Mouse (Mus musculus) limb, embryonic 11.5 days (tissue): ENCODE results near the gene Gm21969. TPM values are rescaled to one million over a fixed set of nuclear protein-coding genes. Genes with fewer than 3 reads are reported as not detected.

Experiments
- ATAC-seq: fragments of 200-750 bp; cut with Nextera tagmentation; 2 replicates; pipeline ENCODE4 v1.8.0; 2017; ENCODE audit warnings: low read depth; ENCODE audit not compliant: insufficient number of reproducible peaks, low FRiP score, low TSS enrichment
- DNase-seq: peaks from one replicate; pipeline ENCODE4 v3.0.0-alpha.2; 2015; ENCODE audit warnings: low spot score
- H3K27ac ChIP-seq: fragments of 300-500 bp; sonication (generic); replicated peaks from 2 replicates; pipeline ENCODE4 v1.5.1; 2014; ENCODE audit warnings: low read depth, mild to moderate bottlenecking, low read length
- H3K27me3 ChIP-seq: fragments of 300-500 bp; sonication (generic); 2 replicates; pipeline ENCODE4 v1.6.1; 2014; ENCODE audit warnings: mild to moderate bottlenecking, low read length, mixed read lengths; ENCODE audit not compliant: control insufficient read depth, insufficient read depth
- H3K36me3 ChIP-seq: fragments of 300-500 bp; sonication (generic); 2 replicates; pipeline ENCODE4 v1.6.1; 2014; ENCODE audit warnings: mild to moderate bottlenecking, low read length, moderate library complexity, mixed read lengths; ENCODE audit not compliant: control insufficient read depth, insufficient read depth
- H3K4me1 ChIP-seq: fragments of 300-500 bp; sonication (generic); 2 replicates; pipeline ENCODE4 v1.6.1; 2014; ENCODE audit warnings: low read length, mixed read lengths; ENCODE audit not compliant: control insufficient read depth, insufficient read depth
- H3K4me2 ChIP-seq: fragments of 300-500 bp; sonication (generic); 2 replicates; pipeline ENCODE4 v1.6.1; 2014; ENCODE audit warnings: low read depth, mild to moderate bottlenecking, moderate library complexity; ENCODE audit not compliant: severe bottlenecking
- H3K4me3 ChIP-seq: fragments of 300-500 bp; sonication (generic); 2 replicates; pipeline ENCODE4 v1.5.1; 2014; ENCODE audit warnings: low read depth, low read length
- H3K9ac ChIP-seq: fragments of 300-500 bp; sonication (generic); 2 replicates; pipeline ENCODE4 v1.6.1; 2014; ENCODE audit warnings: mild to moderate bottlenecking, low read length
- H3K9me3 ChIP-seq: fragments of 300-500 bp; sonication (generic); 2 replicates; pipeline ENCODE4 v1.6.1; 2016; ENCODE audit warnings: low read length; ENCODE audit not compliant: control insufficient read depth
- WGBS: fragments of 180-500 bp; shearing (Covaris S2); extraction: QIAGEN DNeasy Blood & Tissue Kit; methylation state at CpG from one replicate; pipeline ENCODE4 v1.1.7; 2014; 5-methylcytosine and 5-hydroxymethylcytosine counted together
- polyA plus RNA-seq: library from polyadenylated mRNA; unstranded; fragments of >200 nt; fragmentation: Nextera tagmentation; extraction: Ambion mirVana; gene quantifications from 2 replicates; pipeline ENCODE4 v1.2.1, GENCODE M21; 2014

Gm21969 gene
- polyA plus RNA-seq, 1 experiment from 2014 or later = not detected

DNA sequence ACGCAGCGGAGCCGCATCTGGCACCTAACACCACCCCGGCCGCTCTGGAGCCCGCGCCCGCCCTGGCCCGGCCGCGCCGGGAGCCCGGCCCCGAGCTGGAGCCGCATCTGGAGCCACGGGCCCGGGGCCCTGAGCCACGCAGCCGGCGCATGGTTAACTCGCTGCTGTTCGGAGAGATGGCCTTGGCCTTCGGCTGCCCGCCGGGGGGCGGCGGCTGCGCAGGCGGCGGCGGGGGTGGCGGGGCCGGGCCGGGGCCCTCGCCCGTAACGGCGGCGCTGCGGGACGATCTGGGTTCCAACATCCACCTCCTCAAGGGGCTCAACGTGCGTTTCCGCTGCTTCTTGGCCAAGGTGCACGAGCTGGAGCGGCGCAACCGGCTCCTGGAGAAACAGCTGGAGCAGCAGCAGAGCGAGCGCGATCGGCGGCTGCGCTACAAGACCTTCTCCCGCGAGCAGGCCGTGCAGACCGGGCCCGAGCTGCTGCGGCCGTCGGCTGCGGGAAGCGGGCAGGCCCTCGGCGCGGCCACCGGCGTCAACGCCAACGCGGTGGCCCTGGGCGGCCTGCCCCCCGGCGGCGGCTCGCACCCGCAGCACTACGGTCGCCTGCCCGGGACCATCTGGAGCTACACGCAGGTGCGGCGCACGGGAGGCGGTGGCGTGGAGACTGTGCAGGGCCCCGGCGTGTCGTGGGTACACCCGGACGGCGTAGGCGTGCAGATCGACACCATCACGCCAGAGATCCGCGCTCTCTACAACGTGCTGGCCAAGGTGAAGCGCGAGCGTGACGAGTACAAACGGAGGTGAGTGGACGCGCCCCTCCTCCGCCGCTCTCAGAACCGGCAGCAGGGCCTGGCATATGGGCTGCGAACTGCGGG, 27.9 kb upstream of the Gm21969 start:
- H3K4me1 ChIP-seq = peaks cover 33% of the 10 kb centered on the region
- H3K27ac ChIP-seq = peak overlapping the region; percentile 70; the same call in 1 of the 2 replicates
- H3K4me3 ChIP-seq = peak overlapping the region; percentile 71
- H3K9ac ChIP-seq = peak overlapping the region; percentile 89
- WGBS = under 1% methylated on average over 79 of the region's 111 CpGs
- H3K36me3 ChIP-seq = no peaks in the 10 kb centered on the region
- H3K9me3 ChIP-seq = no peaks in the 10 kb centered on the region
- H3K27me3 ChIP-seq = no peaks in the 10 kb centered on the region
- peak overlapping the region; percentile 98 for H3K4me2 ChIP-seq
- DNase-seq = peak; percentile 71
- peak; percentile 52 for ATAC-seq

GRCm38 (mm10) chr4:139575673-139576003, 27.3 kb upstream of the Gm21969 start:
- Histone ChIP-seq H3K9me3 (no peaks in the 10 kb centered on the region), H3K9ac (peak overlapping the region; percentile 89), H3K4me2 (peak overlapping the region; percentile 98), H3K27me3 (no peaks in the 10 kb centered on the region), H3K4me3 (peak overlapping the region; percentile 71), H3K36me3 (no peaks in the 10 kb centered on the region), H3K27ac (no peak overlapping the region), H3K4me1 (peaks cover 39% of the 10 kb centered on the region)
- 9% methylated on average over 14 of the region's 14 CpGs for WGBS
- ATAC-seq (no peak), DNase-seq (no peak)

DNA sequence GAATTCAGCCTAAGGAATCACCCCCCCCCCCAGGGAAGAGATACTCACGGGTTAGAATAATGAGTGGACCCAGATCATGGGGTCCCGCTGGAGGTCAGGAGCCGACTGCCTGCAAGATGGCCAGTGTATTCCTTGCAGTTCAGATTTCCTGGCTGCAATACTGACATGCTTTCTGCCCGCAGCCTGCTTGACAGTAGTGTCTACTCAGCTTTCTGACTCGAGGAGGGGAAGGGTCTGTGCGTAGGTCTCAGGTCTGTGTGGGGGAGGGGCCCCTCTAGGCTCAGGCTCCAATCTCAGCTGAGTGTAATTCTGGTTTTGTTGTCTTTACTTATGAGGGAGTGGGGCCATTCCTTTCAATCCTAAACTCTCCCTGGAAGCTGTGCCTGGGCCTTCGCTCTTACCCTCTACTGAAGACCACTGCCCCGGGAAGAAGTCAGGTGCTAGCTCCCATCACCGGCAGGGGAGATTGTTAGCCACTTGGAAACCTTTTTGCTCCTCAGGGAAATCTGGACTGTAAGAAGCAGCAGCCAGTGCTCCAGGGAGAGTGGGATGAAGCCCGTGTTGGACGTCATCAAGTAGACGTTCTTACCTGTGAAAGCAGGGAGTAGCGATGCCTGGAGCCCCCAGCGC, 26.6 kb upstream of the Gm21969 start:
- Histone ChIP-seq H3K27me3 (no peaks in the 10 kb centered on the region), H3K4me1 (peaks cover 47% of the 10 kb centered on the region), H3K9ac (peak overlapping the region; percentile 27; the same call in 1 of the 2 replicates), H3K9me3 (no peaks in the 10 kb centered on the region), H3K36me3 (no peaks in the 10 kb centered on the region), H3K4me3 (peak overlapping the region; percentile 71), H3K27ac (no peak overlapping the region), H3K4me2 (peak overlapping the region; percentile 98)
- DNase-seq = no peak
- no peak for ATAC-seq
- 44% methylated on average over 14 of the region's 14 CpGs for WGBS

GRCm38 (mm10) chr4:139577006-139577405, 26.0 kb upstream of the Gm21969 start:
- Histone ChIP-seq H3K4me2 (no peak overlapping the region; the same call in 1 of the 2 replicates), H3K9me3 (no peaks in the 10 kb centered on the region), H3K4me3 (no peak overlapping the region), H3K9ac (no peak overlapping the region), H3K36me3 (no peaks in the 10 kb centered on the region), H3K27ac (no peak overlapping the region), H3K4me1 (peaks cover 53% of the 10 kb centered on the region), H3K27me3 (no peaks in the 10 kb centered on the region)
- ATAC-seq (no peak), DNase-seq (no peak)
- WGBS = 85% methylated on average over 7 of the region's 7 CpGs

DNA sequence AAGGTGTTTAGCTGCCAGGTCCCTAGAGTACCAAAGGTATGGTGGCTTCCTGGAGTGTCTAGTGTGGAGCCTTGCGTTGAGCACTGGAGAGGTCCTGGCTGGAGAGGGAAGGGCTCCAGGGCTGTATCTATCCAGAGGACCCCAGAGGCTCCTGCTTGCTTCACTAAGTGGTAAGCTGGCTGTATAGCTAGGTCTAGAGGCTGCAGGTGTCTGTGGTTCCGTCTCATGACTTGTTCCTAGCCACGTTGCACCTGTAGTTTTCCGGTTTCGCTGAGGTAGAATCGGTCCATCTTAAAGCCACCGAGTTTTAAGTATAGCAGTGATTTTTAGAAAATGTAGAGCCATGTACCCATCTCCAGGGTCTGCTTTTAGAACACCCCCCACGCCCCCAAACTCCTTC, 24.6 kb upstream of the Gm21969 start:
- no peak for DNase-seq
- H3K9ac ChIP-seq = no peak overlapping the region
- H3K27ac ChIP-seq = no peak overlapping the region
- no peak overlapping the region for H3K4me2 ChIP-seq
- H3K36me3 ChIP-seq = no peaks in the 10 kb centered on the region
- WGBS = 91% methylated on average over 8 of the region's 8 CpGs
- H3K9me3 ChIP-seq = no peaks in the 10 kb centered on the region
- no peaks in the 10 kb centered on the region for H3K27me3 ChIP-seq
- no peak for ATAC-seq
- peaks cover 62% of the 10 kb centered on the region for H3K4me1 ChIP-seq
- H3K4me3 ChIP-seq = no peak overlapping the region

- Histone ChIP-seq H3K27me3 (no peaks in the 10 kb centered on the region), H3K4me2 (no peak overlapping the region), H3K9me3 (no peaks in the 10 kb centered on the region), H3K4me1 (peaks cover 59% of the 10 kb centered on the region), H3K36me3 (no peaks in the 10 kb centered on the region), H3K4me3 (no peak overlapping the region), H3K9ac (0 out of 2 replicates have a peak overlapping the region, but pooled peaks have one; percentile 5), H3K27ac (no peak overlapping the region)
- ATAC-seq = no peak
- no peak for DNase-seq
- WGBS = 68% methylated on average over 10 of the region's 10 CpGs
Observed at GRCm38 (mm10) chr4:139579003-139579402, 24.0 kb upstream of the Gm21969 start.

DNA sequence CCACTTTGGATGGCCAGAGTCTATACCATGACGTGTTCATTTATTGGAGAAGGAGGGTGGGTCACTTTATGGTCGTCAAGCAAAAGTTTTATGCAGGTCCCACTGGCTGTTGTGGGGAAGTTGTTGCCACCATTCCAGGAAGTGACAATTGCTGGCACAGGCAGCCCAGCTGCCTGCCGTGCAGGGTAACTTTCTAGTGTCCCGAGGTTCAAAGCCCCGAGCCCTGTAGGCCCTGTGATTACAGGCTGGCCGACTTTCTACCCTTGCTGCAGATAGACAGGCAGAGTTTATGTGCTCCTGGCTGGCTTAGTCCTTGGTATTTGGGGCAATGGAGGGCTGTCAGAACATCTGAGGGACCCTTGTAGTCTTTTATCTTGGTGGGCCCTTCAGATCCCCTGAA, 23.5 kb upstream of the Gm21969 start:
- H3K4me1 ChIP-seq = peaks cover 58% of the 10 kb centered on the region

GRCm38 (mm10) chr4:139580663-139581336, 22.2 kb upstream of the Gm21969 start:
- peak overlapping the region; percentile 76 for H3K27ac ChIP-seq
- peak overlapping the region; percentile 14; the same call in 1 of the 2 replicates for H3K4me3 ChIP-seq
- H3K9ac ChIP-seq = peak overlapping the region; percentile 51
- no peaks in the 10 kb centered on the region for H3K36me3 ChIP-seq
- 4% methylated on average over 15 of the region's 15 CpGs for WGBS
- no peaks in the 10 kb centered on the region for H3K9me3 ChIP-seq
- DNase-seq (peak; percentile 73), ATAC-seq (no peak)
- no peaks in the 10 kb centered on the region for H3K27me3 ChIP-seq
- peak overlapping the region; percentile 18 for H3K4me2 ChIP-seq
- peaks cover 59% of the 10 kb centered on the region for H3K4me1 ChIP-seq

More for the DNA sequence above, 23.5 kb upstream of the Gm21969 start:
- ATAC-seq (no peak), DNase-seq (no peak)
- WGBS = 34% methylated on average over 6 of the region's 6 CpGs
- H3K9ac ChIP-seq = no peak overlapping the region
- H3K4me2 ChIP-seq = no peak overlapping the region
- H3K27me3 ChIP-seq = no peaks in the 10 kb centered on the region
- 0 out of 2 replicates have a peak overlapping the region, but pooled peaks have one; percentile 76 for H3K27ac ChIP-seq
- H3K9me3 ChIP-seq = no peaks in the 10 kb centered on the region
- no peak overlapping the region for H3K4me3 ChIP-seq
- H3K36me3 ChIP-seq = no peaks in the 10 kb centered on the region
